Mouse (Mus musculus) thymus, adult 2 months (tissue): ENCODE measurements at regions not wholly inside any gene's neighbourhood (a gene's known extent, or its start where the extent isn't known, plus 50 kb on each side); places are given as distances from the start of the nearest gene placed in this dataset.

Experiments
- CTCF ChIP-seq: fragments of 200-500 bp; IDR thresholded peaks from 2 replicates; pipeline ENCODE4 v1.5.1; 2012; ENCODE audit warnings: mild to moderate bottlenecking, control low read depth, low read length, moderate library complexity, borderline replicate concordance; ENCODE audit not compliant: control insufficient read depth, poor library complexity, insufficient read depth; ENCODE audit errors: extremely low read depth
- POLR2A ChIP-seq: fragments of 200-500 bp; IDR thresholded peaks from 2 replicates; pipeline ENCODE4 v1.6.1; 2012; ENCODE audit warnings: mild to moderate bottlenecking, low read length, control low read depth, moderate library complexity; ENCODE audit not compliant: control insufficient read depth, poor library complexity, insufficient read depth; ENCODE audit errors: extremely low read depth

GRCm38 (mm10) chr15:59141621-59142020 lies 252.5 kb downstream of the Gm49356 start:
- TF ChIP-seq POLR2A, result no peak
- no peak for TF ChIP-seq CTCF
